Mouse (Mus musculus) Muller cell, postnatal 12 days (primary cell): Measurements from ENCODE around the gene Prkch.

ENCODE experiments used
- DNase-seq: peaks from one replicate; pipeline ENCODE4 v3.0.0-alpha.2; 2015; ENCODE audit errors: inconsistent ontology term

Prkch gene

GRCm38 (mm10) chr12:73714589-73714988 is 130.0 kb downstream of the Prkch start:
- no peak for DNase-seq

GRCm38 (mm10) chr12:73715331-73715730 is 130.7 kb downstream of the Prkch start:
- DNase-seq: no peak

- no peak for DNase-seq
Observed at GRCm38 (mm10) chr12:73715954-73716731, 131.5 kb downstream of the Prkch start.

- no peak for DNase-seq
Observed at GRCm38 (mm10) chr12:73718036-73718435, 133.4 kb downstream of the Prkch start.

- no peak for DNase-seq
Observed at GRCm38 (mm10) chr12:73719816-73720215, 135.2 kb downstream of the Prkch start.

GRCm38 (mm10) chr12:73720466-73720865 is 135.9 kb downstream of the Prkch start:
- DNase-seq: no peak

GRCm38 (mm10) chr12:73722060-73722459 is 137.5 kb downstream of the Prkch start:
- DNase-seq: no peak

GRCm38 (mm10) chr12:73723067-73723466 is 138.5 kb downstream of the Prkch start:
- no peak for DNase-seq

GRCm38 (mm10) chr12:73723887-73724286 is 139.3 kb downstream of the Prkch start:
- DNase-seq: no peak

GRCm38 (mm10) chr12:73725825-73726604 is 141.4 kb downstream of the Prkch start:
- peak; percentile 87 for DNase-seq

GRCm38 (mm10) chr12:73727046-73727445 is 142.4 kb downstream of the Prkch start:
- DNase-seq: no peak

- peak; percentile 94 for DNase-seq
Observed at GRCm38 (mm10) chr12:73730603-73731002, 146.0 kb downstream of the Prkch start.

- no peak for DNase-seq
Observed at GRCm38 (mm10) chr12:73731093-73731492, 146.5 kb downstream of the Prkch start.

GRCm38 (mm10) chr12:73731848-73732540 is 147.4 kb downstream of the Prkch start:
- DNase-seq: no peak

- no peak for DNase-seq
Observed at GRCm38 (mm10) chr12:73732862-73733261, 148.3 kb downstream of the Prkch start.

GRCm38 (mm10) chr12:73736931-73737330 is 152.3 kb downstream of the Prkch start:
- no peak for DNase-seq

GRCm38 (mm10) chr12:73739611-73740219 is 155.1 kb downstream of the Prkch start:
- DNase-seq: no peak

- DNase-seq: no peak
Observed at GRCm38 (mm10) chr12:73742577-73742976, 158.0 kb downstream of the Prkch start.

- no peak for DNase-seq
Observed at GRCm38 (mm10) chr12:73743087-73743486, 158.5 kb downstream of the Prkch start.

GRCm38 (mm10) chr12:73746072-73746471 is 161.5 kb downstream of the Prkch start:
- no peak for DNase-seq

- no peak for DNase-seq
Observed at GRCm38 (mm10) chr12:73748373-73748772, 163.8 kb downstream of the Prkch start.
